Mouse (Mus musculus) kidney, adult 2 months (tissue): ENCODE results near the gene Ptger2. TPM values are rescaled to one million over a fixed set of nuclear protein-coding genes. Genes with fewer than 3 reads are reported as not detected.

Experiments used
- DNase-seq: peaks from one replicate; pipeline ENCODE4 v3.0.0; 2021
- H3K27ac ChIP-seq: fragments of 200-500 bp; 2 replicates; pipeline ENCODE4 v1.5.1; 2012; ENCODE audit warnings: low read depth, low read length, control low read depth, inconsistent platforms; ENCODE audit not compliant: insufficient read depth
- H3K27me3 ChIP-seq: fragments of 200-500 bp; replicated peaks from 2 replicates; pipeline ENCODE4 v1.6.1; 2012; ENCODE audit warnings: mild to moderate bottlenecking, moderate library complexity, low read length, inconsistent platforms; ENCODE audit not compliant: control insufficient read depth, insufficient read depth
- H3K36me3 ChIP-seq: fragments of 200-500 bp; 2 replicates; pipeline ENCODE4 v1.6.1; 2012; ENCODE audit warnings: mild to moderate bottlenecking, moderate library complexity, low read length, inconsistent platforms; ENCODE audit not compliant: control insufficient read depth, insufficient read depth
- H3K4me1 ChIP-seq: fragments of 200-500 bp; 2 replicates; pipeline ENCODE4 v1.6.1; 2011; ENCODE audit warnings: low read length; ENCODE audit not compliant: control insufficient read depth, insufficient read depth
- H3K4me3 ChIP-seq: fragments of 200-500 bp; 2 replicates; pipeline ENCODE4 v1.5.1; 2011; ENCODE audit warnings: mild to moderate bottlenecking, low read depth, low read length, control low read depth; ENCODE audit not compliant: insufficient read depth
- CTCF ChIP-seq: fragments of 200-500 bp; conservative IDR thresholded peaks from 2 replicates; pipeline ENCODE4 v1.5.1; 2011; ENCODE audit warnings: low read depth, mild to moderate bottlenecking, control low read depth, low read length, moderate library complexity, mixed read lengths; ENCODE audit not compliant: insufficient read depth, insufficient read length
- POLR2A ChIP-seq: fragments of 200-500 bp; IDR thresholded peaks from one replicate; pipeline ENCODE4 v1.6.1; 2011; ENCODE audit warnings: low read depth, low read length, control low read depth
- WGBS: fragments of 180-500 bp; shearing (Covaris S2); methylation state at CpG from one replicate; pipeline ENCODE4 v1.1.7; 2018; 5-methylcytosine and 5-hydroxymethylcytosine counted together
- polyA plus RNA-seq: library from polyadenylated mRNA; depleted of rRNA; stranded (reverse); fragments of >200 nt; gene quantifications from 2 replicates; pipeline ENCODE4 v1.2.3, GENCODE M21; 2012

Ptger2 gene
- polyA plus RNA-seq, 1 experiment = 0.52 TPM

DNA sequence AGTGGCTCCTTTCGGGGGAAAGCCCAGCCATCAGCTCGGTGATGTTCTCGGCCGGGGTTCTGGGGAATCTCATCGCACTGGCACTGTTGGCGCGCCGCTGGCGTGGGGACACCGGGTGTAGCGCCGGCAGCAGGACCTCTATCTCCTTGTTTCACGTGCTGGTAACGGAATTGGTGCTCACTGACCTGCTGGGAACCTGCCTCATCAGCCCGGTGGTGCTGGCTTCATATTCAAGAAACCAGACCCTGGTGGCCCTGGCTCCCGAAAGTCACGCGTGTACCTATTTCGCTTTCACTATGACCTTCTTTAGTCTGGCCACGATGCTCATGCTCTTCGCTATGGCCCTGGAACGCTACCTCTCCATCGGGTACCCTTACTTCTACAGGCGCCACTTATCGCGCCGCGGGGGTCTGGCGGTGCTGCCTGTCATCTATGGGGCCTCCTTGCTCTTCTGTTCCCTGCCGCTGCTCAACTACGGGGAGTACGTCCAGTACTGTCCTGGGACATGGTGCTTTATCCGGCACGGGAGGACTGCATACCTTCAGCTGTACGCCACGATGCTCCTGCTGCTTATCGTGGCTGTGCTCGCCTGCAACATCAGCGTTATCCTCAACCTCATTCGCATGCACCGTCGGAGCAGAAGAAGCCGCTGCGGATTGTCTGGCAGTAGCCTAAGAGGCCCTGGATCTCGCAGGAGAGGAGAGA lies 1.2 kb downstream of the Ptger2 start:
- H3K4me1 ChIP-seq = no peaks in the 10 kb centered on the region
- peak overlapping the region; percentile 45 for H3K4me3 ChIP-seq
- no peak for TF ChIP-seq CTCF
- no peak for TF ChIP-seq POLR2A
- DNase-seq = no peak
- H3K27ac ChIP-seq = no peak overlapping the region
- WGBS = 3% methylated on average over 45 of the region's 45 CpGs
- H3K27me3 ChIP-seq = no peaks in the 10 kb centered on the region
- H3K36me3 ChIP-seq = no peaks in the 10 kb centered on the region

DNA sequence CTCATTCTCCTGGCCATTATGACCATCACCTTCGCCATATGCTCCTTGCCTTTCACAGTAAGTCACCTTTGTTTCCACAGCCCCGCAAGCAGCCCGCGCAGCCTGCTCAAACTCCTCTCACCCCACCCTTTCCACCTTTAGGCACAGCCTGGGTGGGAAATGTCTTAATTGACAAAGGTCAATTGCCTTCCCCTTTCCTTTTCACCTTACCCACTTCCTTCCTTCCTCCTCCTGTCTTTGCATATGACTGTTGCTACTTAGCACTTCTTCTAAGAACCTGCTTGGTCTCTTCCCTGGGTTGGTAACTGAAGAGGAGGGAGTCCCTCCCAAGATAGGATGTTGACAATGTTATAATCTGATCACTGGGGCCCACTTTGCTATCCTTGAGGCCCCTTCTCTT lies 1.8 kb downstream of the Ptger2 start:
- Histone ChIP-seq H3K27me3 (no peaks in the 10 kb centered on the region), H3K4me1 (no peaks in the 10 kb centered on the region), H3K4me3 (peak overlapping the region; percentile 45; the same call in 1 of the 2 replicates), H3K27ac (no peak overlapping the region), H3K36me3 (no peaks in the 10 kb centered on the region)
- 39% methylated on average over 4 of the region's 4 CpGs for WGBS
- no peak for DNase-seq
- TF ChIP-seq CTCF = no peak
- TF ChIP-seq POLR2A = no peak

DNA sequence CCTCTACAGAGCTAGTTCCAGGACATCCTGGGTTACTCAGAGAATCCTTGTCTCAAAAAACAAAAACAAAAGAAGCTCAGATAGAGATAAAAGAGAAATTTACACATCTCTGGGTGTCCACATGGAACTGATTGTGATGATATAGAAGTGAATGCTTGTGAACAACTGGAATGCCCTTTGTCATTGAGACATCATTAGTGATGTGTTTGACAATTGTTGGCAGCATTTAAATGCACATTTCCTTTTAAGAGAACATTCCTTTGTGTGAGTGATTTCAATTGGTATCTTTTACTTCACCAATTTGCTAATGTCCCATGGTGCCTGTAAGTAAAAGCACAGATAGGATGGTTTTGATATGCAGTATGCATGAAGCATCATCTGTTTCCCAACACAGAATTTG lies 6.3 kb downstream of the Ptger2 start:
- Histone ChIP-seq H3K4me1 (no peaks in the 10 kb centered on the region), H3K4me3 (no peak overlapping the region), H3K27me3 (no peaks in the 10 kb centered on the region), H3K27ac (no peak overlapping the region), H3K36me3 (no peaks in the 10 kb centered on the region)
- DNase-seq = no peak
- no peak for TF ChIP-seq POLR2A
- TF ChIP-seq CTCF = no peak

GRCm38 (mm10) chr14:45000086-45000769 lies 12.2 kb downstream of the Ptger2 start:
- no peaks in the 10 kb centered on the region for H3K36me3 ChIP-seq
- DNase-seq = no peak
- 88% methylated on average over 3 of the region's 3 CpGs for WGBS
- no peaks in the 10 kb centered on the region for H3K27me3 ChIP-seq
- no peak overlapping the region for H3K27ac ChIP-seq
- no peak overlapping the region for H3K4me3 ChIP-seq
- TF ChIP-seq POLR2A (no peak), CTCF (no peak)
- no peaks in the 10 kb centered on the region for H3K4me1 ChIP-seq

DNA sequence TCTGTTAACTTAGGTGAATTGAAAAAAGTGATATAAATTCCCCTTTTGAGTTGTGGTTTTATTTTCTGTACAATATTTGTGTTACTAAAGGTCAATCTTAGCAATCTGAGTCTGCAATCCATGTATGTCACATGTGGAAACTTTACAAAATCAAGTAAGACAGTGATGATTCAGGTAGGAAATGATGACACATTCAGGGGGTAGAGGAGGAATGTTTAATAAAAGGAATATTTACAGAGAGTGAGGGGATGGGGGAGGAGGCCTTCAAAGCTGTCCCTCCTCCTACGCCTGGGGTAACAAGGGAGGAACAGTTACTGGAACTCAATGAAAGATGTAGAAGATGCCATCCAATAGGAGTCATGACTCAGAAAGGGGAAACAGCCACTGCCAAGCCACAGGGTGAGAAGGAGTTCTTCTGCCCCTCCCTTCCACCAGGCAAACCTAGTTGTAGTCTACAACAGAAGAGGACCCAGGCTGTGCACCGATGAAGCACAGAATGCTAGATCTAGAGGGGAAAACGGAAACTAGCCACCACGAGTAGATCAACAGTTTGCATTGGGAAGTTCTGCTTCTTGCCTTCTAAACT lies 17.8 kb downstream of the Ptger2 start:
- H3K4me3 ChIP-seq = no peak overlapping the region
- 76% methylated on average over 4 of the region's 4 CpGs for WGBS
- no peak overlapping the region for H3K27ac ChIP-seq
- no peak for TF ChIP-seq POLR2A
- no peak for TF ChIP-seq CTCF
- H3K27me3 ChIP-seq = no peaks in the 10 kb centered on the region
- no peaks in the 10 kb centered on the region for H3K4me1 ChIP-seq
- no peak for DNase-seq
- no peaks in the 10 kb centered on the region for H3K36me3 ChIP-seq

DNA sequence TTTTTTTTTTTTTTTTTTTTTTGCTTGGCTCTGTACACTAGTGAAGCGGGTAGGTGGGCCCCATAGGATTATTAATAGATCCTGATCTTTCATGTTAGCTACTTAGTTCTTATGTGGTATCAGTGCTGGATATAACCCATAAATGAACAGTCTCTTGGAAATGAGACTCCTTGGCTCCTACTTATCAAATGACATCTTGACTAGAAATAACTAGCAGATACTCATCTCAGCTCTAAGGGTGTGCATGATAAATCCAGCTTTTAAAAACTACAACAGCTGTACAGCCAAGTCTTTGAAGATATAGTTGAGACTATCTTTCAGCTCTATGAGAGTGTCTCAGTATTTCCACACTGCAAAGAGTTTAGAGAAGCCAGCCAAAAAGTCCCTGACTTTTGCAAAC lies 21.2 kb downstream of the Ptger2 start:
- no peak overlapping the region for H3K27ac ChIP-seq
- no peaks in the 10 kb centered on the region for H3K4me1 ChIP-seq
- H3K27me3 ChIP-seq = no peaks in the 10 kb centered on the region
- no peak for DNase-seq
- 88% methylated on average over 1 of the region's 1 CpGs for WGBS
- TF ChIP-seq CTCF = no peak
- no peak for TF ChIP-seq POLR2A
- no peaks in the 10 kb centered on the region for H3K36me3 ChIP-seq
- no peak overlapping the region for H3K4me3 ChIP-seq

DNA sequence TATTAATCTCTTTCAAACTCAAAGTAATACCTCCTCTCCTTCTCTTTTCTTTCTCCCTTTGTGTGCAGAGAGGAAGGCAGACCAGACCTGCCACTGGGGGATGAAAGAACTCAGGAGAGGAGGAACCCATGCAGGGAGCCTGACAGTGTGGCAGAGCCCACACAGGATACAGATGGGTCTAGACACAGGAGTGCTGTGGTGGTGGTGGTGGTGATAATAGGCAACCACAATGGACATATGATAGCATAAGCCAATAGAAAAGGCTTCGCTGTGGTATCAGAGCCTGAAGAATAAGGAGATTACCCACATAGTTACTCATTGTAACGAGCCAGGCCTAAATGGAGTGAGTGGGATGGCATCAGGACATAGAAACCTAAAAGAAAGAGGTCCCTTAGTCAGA lies 23.3 kb downstream of the Ptger2 start:
- H3K27me3 ChIP-seq = no peaks in the 10 kb centered on the region
- DNase-seq = no peak
- no peak for TF ChIP-seq CTCF
- TF ChIP-seq POLR2A = no peak
- 86% methylated on average over 2 of the region's 2 CpGs for WGBS
- no peak overlapping the region for H3K27ac ChIP-seq
- H3K36me3 ChIP-seq = no peaks in the 10 kb centered on the region
- H3K4me1 ChIP-seq = no peaks in the 10 kb centered on the region
- H3K4me3 ChIP-seq = no peak overlapping the region
